Mouse (Mus musculus): ENCODE measurements around the gene Gp1bb.

The Gp1bb gene

GRCm38 (mm10) chr16:18581050-18581622 lies 41.1 kb downstream of the Gp1bb start:
- no peak for DNase-seq (ENCODE audit: low read depth)

GRCm38 (mm10) chr16:18580389-18580788 lies 41.8 kb downstream of the Gp1bb start:
- DNase-seq (ENCODE audit: low read depth): no peak

- DNase-seq (ENCODE audit: low read depth): peak; percentile 18
Measured at GRCm38 (mm10) chr16:18577599-18578160, 44.5 kb downstream of the Gp1bb start.

GRCm38 (mm10) chr16:18577071-18577470 lies 45.1 kb downstream of the Gp1bb start:
- DNase-seq (ENCODE audit: low read depth): no peak

- no peak for DNase-seq (ENCODE audit: low read depth)
Measured at GRCm38 (mm10) chr16:18574196-18574595, 48.0 kb downstream of the Gp1bb start.
